Mouse (Mus musculus) CH12.LX (cell line): Measurements from ENCODE around the gene Cnih3. TPM values are rescaled to one million over a fixed set of nuclear protein-coding genes. Genes with fewer than 3 reads are reported as not detected.

ENCODE experiments used
- DNase-seq: peaks from one replicate; pipeline ENCODE4 v3.0.0-alpha.2; 2013; ENCODE audit errors: extremely low read depth
- H3K27ac ChIP-seq: 2 replicates; pipeline ENCODE4 v1.5.1; 2012; ENCODE audit warnings: low read depth, mild to moderate bottlenecking, control low read depth, moderate library complexity; ENCODE audit not compliant: insufficient read depth
- H3K27me3 ChIP-seq: replicated peaks from 2 replicates; pipeline ENCODE3; 2012; ENCODE audit warnings: inconsistent platforms
- H3K36me3 ChIP-seq, 2 experiments: replicated peaks in 1 of 2; 2 replicates each; pipeline versions ENCODE3 to v1.6.1; 2012; ENCODE audit warnings: inconsistent platforms in 1 of 2, low read length in 1 of 2, mild to moderate bottlenecking in 1 of 2, mixed read lengths in 1 of 2, moderate library complexity in 1 of 2; ENCODE audit not compliant: control insufficient read depth in 1 of 2, insufficient read depth in 1 of 2
- H3K4me1 ChIP-seq, 2 experiments: 2 replicates each; pipeline ENCODE4 v1.6.1; 2012; ENCODE audit warnings: inconsistent platforms in 1 of 2, moderate library complexity in 1 of 2; ENCODE audit not compliant: insufficient read depth in 2 of 2, control insufficient read depth in 1 of 2
- H3K4me2 ChIP-seq: 2 replicates; pipeline ENCODE4 v1.6.1; 2012; ENCODE audit warnings: low read depth, mild to moderate bottlenecking, control low read depth; ENCODE audit not compliant: poor library complexity, insufficient read depth, severe bottlenecking
- H3K4me3 ChIP-seq, 3 experiments: fragments of 150-350 bp in 1 of 3; sonication (generic) in 1 of 3; replicated peaks in 1 of 3; 2 replicates each; pipeline versions ENCODE3 to v1.5.1; 2011 to 2012; ENCODE audit warnings: low read depth in 2 of 3, low read length in 2 of 3, mild to moderate bottlenecking in 2 of 3, moderate library complexity in 2 of 3, control low read depth in 1 of 3, improper control_type of control experiment in 1 of 3, inconsistent platforms in 1 of 3, mixed read lengths in 1 of 3; ENCODE audit not compliant: poor library complexity in 1 of 3
- H3K79me2 ChIP-seq: replicated peaks from 2 replicates; pipeline ENCODE4 v1.6.1; 2012; ENCODE audit warnings: mild to moderate bottlenecking, moderate library complexity; ENCODE audit not compliant: control insufficient read depth, poor library complexity, insufficient read depth, severe bottlenecking; ENCODE audit errors: extremely low read depth
- H3K9ac ChIP-seq: 2 replicates; pipeline ENCODE4 v1.6.1; 2012; ENCODE audit warnings: low read depth, mild to moderate bottlenecking, control low read depth, moderate library complexity; ENCODE audit not compliant: insufficient read depth
- H3K9me3 ChIP-seq: replicated peaks from 2 replicates; pipeline ENCODE3; 2012; ENCODE audit warnings: low read length, inconsistent platforms, mixed read lengths
- BHLHE40 ChIP-seq: IDR thresholded peaks from 2 replicates; pipeline ENCODE4 v1.6.1; 2011; ENCODE audit warnings: mild to moderate bottlenecking, low read depth, low read length, improper control_type of control experiment
- CHD1 ChIP-seq: IDR thresholded peaks from 2 replicates; pipeline ENCODE4 v1.6.1; 2012; ENCODE audit warnings: low read depth, low read length, improper control_type of control experiment, inconsistent platforms
- IRF4 ChIP-seq: IDR thresholded peaks from 2 replicates; pipeline ENCODE4 v1.6.1; 2014; ENCODE audit warnings: low read depth, mild to moderate bottlenecking, inconsistent platforms, low read length, improper control_type of control experiment
- JUN ChIP-seq: IDR thresholded peaks from 2 replicates; pipeline ENCODE4 v1.6.1; 2011; ENCODE audit warnings: low read depth, mild to moderate bottlenecking, low read length, improper control_type of control experiment, moderate library complexity; ENCODE audit not compliant: insufficient read depth
- KAT2A ChIP-seq: IDR thresholded peaks from 2 replicates; pipeline ENCODE4 v1.6.1; 2012; ENCODE audit warnings: low read length, improper control_type of control experiment, inconsistent platforms; ENCODE audit not compliant: insufficient replicate concordance
- MAZ ChIP-seq: IDR thresholded peaks from 2 replicates; pipeline ENCODE4 v1.6.1; 2012; ENCODE audit warnings: low read depth, mild to moderate bottlenecking, inconsistent platforms, low read length, improper control_type of control experiment, moderate library complexity
- MEF2A ChIP-seq: IDR thresholded peaks from 2 replicates; pipeline ENCODE4 v1.6.1; 2014; ENCODE audit warnings: low read depth, mild to moderate bottlenecking, inconsistent platforms, low read length, improper control_type of control experiment, borderline replicate concordance
- NRF1 ChIP-seq: IDR thresholded peaks from 2 replicates; pipeline ENCODE4 v1.6.1; 2014; ENCODE audit warnings: low read depth, mild to moderate bottlenecking, inconsistent platforms, low read length, improper control_type of control experiment, moderate library complexity
- PAX5 ChIP-seq: IDR thresholded peaks from 2 replicates; pipeline ENCODE4 v1.6.1; 2012; ENCODE audit warnings: low read length, inconsistent platforms, mixed read lengths
- POLR2AphosphoS2 ChIP-seq: IDR thresholded peaks from 2 replicates; pipeline ENCODE4 v1.6.1; 2011; ENCODE audit warnings: low read depth, low read length, improper control_type of control experiment
- RAD21 ChIP-seq: IDR thresholded peaks from 2 replicates; pipeline ENCODE4 v1.6.1; 2011; ENCODE audit warnings: low read depth, mild to moderate bottlenecking, low read length, improper control_type of control experiment, moderate library complexity
- RCOR1 ChIP-seq: conservative IDR thresholded peaks from 2 replicates; pipeline ENCODE4 v1.6.1; 2012; ENCODE audit warnings: low read depth, mild to moderate bottlenecking, inconsistent platforms, low read length, improper control_type of control experiment
- UBTF ChIP-seq: IDR thresholded peaks from 2 replicates; pipeline ENCODE4 v1.6.1; 2012; ENCODE audit warnings: low read depth, mild to moderate bottlenecking, inconsistent platforms, low read length, improper control_type of control experiment, moderate library complexity
- USF1 ChIP-seq: IDR thresholded peaks from 2 replicates; pipeline ENCODE4 v1.6.1; 2014; ENCODE audit warnings: low read depth, mild to moderate bottlenecking, inconsistent platforms, low read length, improper control_type of control experiment
- USF2 ChIP-seq: conservative IDR thresholded peaks from 2 replicates; pipeline ENCODE4 v1.6.1; 2011; ENCODE audit warnings: low read depth, low read length, improper control_type of control experiment
- ZMIZ1 ChIP-seq: IDR thresholded peaks from 2 replicates; pipeline ENCODE4 v1.6.1; 2012; ENCODE audit warnings: low read depth, mild to moderate bottlenecking, inconsistent platforms, low read length, improper control_type of control experiment
- dilution Hi-C: fragments of 300-500 bp; cut with MboI; formaldehyde crosslinking; loops from 2 replicates; pipeline ENCODE4 v1.14.3; 2020; ENCODE audit warnings: low sequenced_read_pairs; ENCODE audit not compliant: extremely low pct_unique_long_range_greater_than_20kb, extremely low pct_ligation_motif_present
- in situ Hi-C: fragments of 300-500 bp; cut with MboI; formaldehyde crosslinking; loops from 3 replicates; pipeline ENCODE4 v1.14.3; 2019; ENCODE audit warnings: low sequenced_read_pairs, low pct_ligation_motif_present, low pct_unique_long_range_greater_than_20kb, mixed read lengths
- polyA plus RNA-seq: library from polyadenylated mRNA; unstranded; fragments of >175 nt; gene quantifications from 2 replicates; pipeline ENCODE4 v1.2.1, GENCODE M21; 2012; ENCODE audit warnings: low read depth; ENCODE audit not compliant: insufficient read length
- total RNA-seq, 2 experiments: library from RNA; depleted of rRNA; stranded (reverse); fragments of 300-350 nt in 1 of 2; fragments of >200 nt in 1 of 2; gene quantifications; 2 replicates each; pipeline ENCODE4 v1.2.3; 2012 to 2014

The Cnih3 gene
- total and polyA plus RNA-seq, 3 experiments = not detected

DNA sequence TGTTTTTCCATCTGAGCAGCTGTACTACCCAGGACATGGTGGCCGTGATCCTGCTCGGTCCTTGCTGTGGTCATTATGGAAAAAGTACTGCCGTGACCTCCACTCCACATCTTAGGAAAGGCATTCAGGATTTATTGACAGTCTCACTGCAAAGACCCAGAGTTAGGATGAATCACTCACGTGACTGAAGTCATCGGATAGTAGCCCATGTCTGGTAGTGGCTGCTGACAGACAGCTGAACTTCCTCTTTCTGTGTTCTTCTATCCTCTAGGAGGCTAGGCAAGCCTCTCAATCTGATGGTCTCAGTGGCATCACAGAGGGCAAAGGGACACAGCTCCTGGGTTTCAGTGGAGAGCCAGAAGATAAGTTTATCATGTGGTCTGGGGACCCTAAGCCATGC is 35.9 kb upstream of the Cnih3 start:
- DNase-seq = peak; percentile 38
- no peaks in the 10 kb centered on the region for H3K79me2 ChIP-seq

DNA sequence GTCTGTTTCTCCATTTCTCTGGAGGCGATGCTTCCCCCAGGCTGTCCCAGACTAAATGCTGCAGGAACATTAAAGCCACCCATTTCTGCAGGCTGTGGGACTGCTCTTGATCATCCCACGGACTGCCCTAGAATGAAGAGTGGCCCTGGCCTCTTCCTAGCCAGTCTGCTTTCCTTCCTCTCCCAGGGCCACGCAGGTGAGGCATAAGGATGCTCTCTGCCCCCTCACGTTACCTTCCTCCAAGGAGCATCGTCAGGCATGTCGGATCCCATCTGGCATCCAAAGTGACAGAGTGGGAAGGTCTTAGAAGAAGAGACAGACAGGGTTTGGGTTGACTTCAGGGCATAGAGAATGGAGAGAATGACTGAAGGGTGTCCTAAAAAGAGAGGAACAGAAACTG is 33.0 kb upstream of the Cnih3 start:
- Histone ChIP-seq H3K4me1 (peaks cover 8 to 20% of the 10 kb centered on the region in 2 experiments), H3K79me2 (no peaks in the 10 kb centered on the region), H3K4me3 (no peak overlapping the region), H3K27ac (no peak overlapping the region), H3K27me3 (no peaks in the 10 kb centered on the region), H3K9ac (no peak overlapping the region), H3K9me3 (peaks cover 2% of the 10 kb centered on the region), H3K4me2 (no peak overlapping the region), H3K36me3 (no peaks in the 10 kb centered on the region)
- in situ Hi-C loops (no loop called here), dilution Hi-C loops (no loop called here)
- DNase-seq = no peak
- TF ChIP-seq IRF4 (peak; percentile 29; the same call in 1 of the 2 replicates), NRF1 (no peak), UBTF (no peak), MEF2A (no peak)

More for the DNA sequence above, 35.9 kb upstream of the Cnih3 start:
- dilution Hi-C loops = no loop called here
- Histone ChIP-seq H3K4me3 (no peak overlapping the region), H3K9me3 (peaks cover 6% of the 10 kb centered on the region), H3K4me1 (peaks cover 8 to 25% of the 10 kb centered on the region in 2 experiments), H3K27ac (no peak overlapping the region), H3K36me3 (no peaks in the 10 kb centered on the region), H3K27me3 (no peaks in the 10 kb centered on the region), H3K9ac (no peak overlapping the region), H3K4me2 (no peak overlapping the region)
- in situ Hi-C loops = no loop called here
- 0 out of 2 replicates have a peak, but pooled peaks have one; percentile 12 for TF ChIP-seq USF2
- peak; percentile 25; the same call in 1 of the 2 replicates for TF ChIP-seq USF1
- TF ChIP-seq POLR2AphosphoS2 = no peak
- TF ChIP-seq BHLHE40 = peak; percentile 88
- no peak for TF ChIP-seq RAD21

DNA sequence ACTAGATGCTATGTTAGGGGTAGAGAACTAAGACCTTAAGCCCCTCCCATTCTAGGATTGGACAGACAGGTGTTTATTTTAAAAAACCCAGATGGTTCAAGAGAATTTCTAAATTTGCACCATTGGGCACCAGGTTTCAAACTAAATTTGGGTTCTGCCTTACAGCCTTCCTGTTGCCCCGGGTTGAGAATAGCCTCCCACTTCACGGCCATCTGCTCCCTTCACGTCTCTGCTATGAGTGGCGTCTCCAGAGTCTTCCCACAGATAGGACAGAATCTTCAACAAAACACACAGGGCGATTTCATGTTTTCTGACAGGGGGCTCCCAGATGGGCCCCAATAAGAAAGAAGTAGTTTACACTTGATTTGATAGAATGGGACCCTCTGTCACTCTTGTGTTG is 31.3 kb upstream of the Cnih3 start:
- H3K27ac ChIP-seq = no peak overlapping the region
- no peaks in the 10 kb centered on the region for H3K36me3 ChIP-seq
- DNase-seq = no peak
- no peak overlapping the region for H3K4me3 ChIP-seq
- H3K9ac ChIP-seq = no peak overlapping the region
- TF ChIP-seq IRF4 = no peak
- no peak for TF ChIP-seq ZMIZ1
- TF ChIP-seq MEF2A = no peak
- TF ChIP-seq KAT2A = no peak
- TF ChIP-seq CHD1 = no peak
- TF ChIP-seq UBTF = no peak
- TF ChIP-seq JUN = no peak
- TF ChIP-seq MAZ = no peak
- TF ChIP-seq PAX5 = no peak
- TF ChIP-seq RCOR1 = no peak
- in situ Hi-C loops (no loop called here), dilution Hi-C loops (no loop called here)
- H3K4me1 ChIP-seq = peaks cover 8 to 20% of the 10 kb centered on the region in 2 experiments
- H3K27me3 ChIP-seq = no peaks in the 10 kb centered on the region
- no peaks in the 10 kb centered on the region for H3K79me2 ChIP-seq
- no peak overlapping the region for H3K4me2 ChIP-seq
- H3K9me3 ChIP-seq = peaks cover 2% of the 10 kb centered on the region
